Mouse (Mus musculus): ENCODE measurements around the gene Bag5. TPM values are rescaled to one million over a fixed set of nuclear protein-coding genes. Genes with fewer than 3 reads are reported as not detected.
A peak's percentile ranks its signal among the peaks of the same experiment; 100 is the strongest.
"Not testable (repeated sequence)": the region's sequence is repeated elsewhere in the genome, so short reads cannot be mapped to it uniquely, and the experiment has no call there.

The Bag5 gene
- total and polyA plus RNA-seq, 3 experiments, result 24.0 to 38.0 TPM; not detected in 1

GRCm38 (mm10) chr12:111713880-111714279 lies 823 bp upstream of the Bag5 start:
- H3K27me3 ChIP-seq (ENCODE audit: control insufficient read depth in 1 of 2, insufficient read depth in 2 of 2, low read length in 2 of 2); H3K9ac ChIP-seq (ENCODE audit: control insufficient read depth, low read depth, low read length, poor library complexity, severe bottlenecking); H3K27ac ChIP-seq (ENCODE audit: control insufficient read depth, low read depth, low read length); H3K9me3 ChIP-seq (replicated peaks; ENCODE audit: insufficient read depth, low read length): not testable (repeated sequence)
- H3K4me3 ChIP-seq (ENCODE audit: control insufficient read depth in 1 of 2, insufficient read depth in 1 of 2, low read depth in 2 of 2, low read length in 2 of 2), result peak overlapping the region; percentile 10 to 99; a peak in 3 of 4 replicates
- peaks cover 5 to 12% of the 10 kb centered on the region in 2 experiments for H3K36me3 ChIP-seq (ENCODE audit: control insufficient read depth in 1 of 2, insufficient read depth in 2 of 2, low read length in 2 of 2)
- TF ChIP-seq TBP (IDR thresholded peaks at IDR 0.05; ENCODE audit: low read depth, low read length), result peak; percentile 84
- peaks cover 0 to 13% of the 10 kb centered on the region in 2 experiments; a peak in 3 of 4 replicates for H3K4me1 ChIP-seq (ENCODE audit: control insufficient read depth in 1 of 2, insufficient read depth in 2 of 2, low read length in 2 of 2)
- peak; percentile 29 for DNase-seq (ENCODE audit: low read depth, low spot score)
- H3K79me2 ChIP-seq (ENCODE audit: control insufficient read depth, insufficient read depth, low read length, poor library complexity), result peaks cover 39% of the 10 kb centered on the region

- Histone ChIP-seq H3K27ac (ENCODE audit: control insufficient read depth, low read depth, low read length) (peak overlapping the region; percentile 16; the same call in 1 of the 2 replicates), H3K27me3 (ENCODE audit: control insufficient read depth in 1 of 2, insufficient read depth in 2 of 2, low read length in 2 of 2) (no peaks in the 10 kb centered on the region), H3K4me3 (ENCODE audit: control insufficient read depth in 1 of 2, insufficient read depth in 1 of 2, low read depth in 2 of 2, low read length in 2 of 2) (peak overlapping the region; percentile 87 to 99), H3K79me2 (ENCODE audit: control insufficient read depth, insufficient read depth, low read length, poor library complexity) (peaks cover 39% of the 10 kb centered on the region), H3K9me3 (replicated peaks; ENCODE audit: insufficient read depth, low read length) (no peaks in the 10 kb centered on the region), H3K4me1 (ENCODE audit: control insufficient read depth in 1 of 2, insufficient read depth in 2 of 2, low read length in 2 of 2) (peaks cover 0 to 13% of the 10 kb centered on the region in 2 experiments; a peak in 3 of 4 replicates), H3K36me3 (ENCODE audit: control insufficient read depth in 1 of 2, insufficient read depth in 2 of 2, low read length in 2 of 2) (peaks cover 5 to 12% of the 10 kb centered on the region in 2 experiments), H3K9ac (ENCODE audit: control insufficient read depth, low read depth, low read length, poor library complexity, severe bottlenecking) (peak overlapping the region; percentile 97)
- DNase-seq (ENCODE audit: low read depth, low spot score), result peak; percentile 61
- TF ChIP-seq SMC3 (IDR thresholded peaks at IDR 0.05; ENCODE audit: low read depth, low read length) (no peak), ELF1 (IDR thresholded peaks at IDR 0.05; ENCODE audit: low read depth, low read length) (no peak), NELFE (IDR thresholded peaks at IDR 0.05; ENCODE audit: low read depth, low read length) (no peak), RCOR1 (IDR thresholded peaks at IDR 0.05; ENCODE audit: low read depth, low read length) (no peak), ZC3H11A (IDR thresholded peaks at IDR 0.05; ENCODE audit: low read depth, low read length) (no peak), POLR2AphosphoS2 (IDR thresholded peaks at IDR 0.05; ENCODE audit: low read length) (no peak), E2F4 (IDR thresholded peaks at IDR 0.05; ENCODE audit: borderline replicate concordance, low read depth, low read length) (no peak), TCF12 (IDR thresholded peaks at IDR 0.05; ENCODE audit: low read depth, low read length) (no peak), MAZ (IDR thresholded peaks at IDR 0.05; ENCODE audit: low read depth, low read length) (no peak), ETS1 (IDR thresholded peaks at IDR 0.05; ENCODE audit: low read depth, low read length) (no peak), NRF1 (IDR thresholded peaks at IDR 0.05; ENCODE audit: insufficient read depth, low read depth, low read length, poor library complexity, severe bottlenecking) (no peak), POLR2A (IDR thresholded peaks at IDR 0.05; ENCODE audit: control insufficient read depth in 1 of 2, insufficient read depth in 1 of 2, low read depth in 1 of 2, low read length in 2 of 2, poor library complexity in 1 of 2) (no peak), GABPA (IDR thresholded peaks at IDR 0.05; ENCODE audit: low read depth, low read length) (no peak), MXI1 (IDR thresholded peaks at IDR 0.05; ENCODE audit: low read depth, low read length) (no peak)
Observed at GRCm38 (mm10) chr12:111712476-111712875, 581 bp downstream of the Bag5 start.

- no peak overlapping the region for H3K9ac ChIP-seq (ENCODE audit: control insufficient read depth, low read depth, low read length, poor library complexity, severe bottlenecking)
Observed at GRCm38 (mm10) chr12:111710091-111710490, 3.0 kb downstream of the Bag5 start.

More at GRCm38 (mm10) chr12:111710091-111710490, 3.0 kb downstream of the Bag5 start:
- Histone ChIP-seq H3K4me3 (ENCODE audit: control insufficient read depth in 1 of 2, insufficient read depth in 1 of 2, low read depth in 2 of 2, low read length in 2 of 2) (no peak overlapping the region), H3K79me2 (ENCODE audit: control insufficient read depth, insufficient read depth, low read length, poor library complexity) (peaks cover 37% of the 10 kb centered on the region), H3K9me3 (replicated peaks; ENCODE audit: insufficient read depth, low read length) (no peaks in the 10 kb centered on the region), H3K36me3 (ENCODE audit: control insufficient read depth in 1 of 2, insufficient read depth in 2 of 2, low read length in 2 of 2) (peaks cover 5 to 12% of the 10 kb centered on the region in 2 experiments; a peak in 3 of 4 replicates), H3K27me3 (ENCODE audit: control insufficient read depth in 1 of 2, insufficient read depth in 2 of 2, low read length in 2 of 2) (no peaks in the 10 kb centered on the region), H3K27ac (ENCODE audit: control insufficient read depth, low read depth, low read length) (no peak overlapping the region), H3K4me1 (ENCODE audit: control insufficient read depth in 1 of 2, insufficient read depth in 2 of 2, low read length in 2 of 2) (peaks cover 0 to 13% of the 10 kb centered on the region in 2 experiments; a peak in 3 of 4 replicates)
- DNase-seq (ENCODE audit: low read depth, low spot score), result no peak
- TF ChIP-seq JUND (IDR thresholded peaks at IDR 0.05; ENCODE audit: low read depth, low read length), result no peak
- no peak for TF ChIP-seq MAFK (IDR thresholded peaks at IDR 0.05; ENCODE audit: borderline replicate concordance, low read depth, low read length)
